Mouse (Mus musculus) embryonic facial prominence, embryonic 10.5 days (tissue): ENCODE measurements at regions not wholly inside any gene's neighbourhood (a gene's known extent, or its start where the extent isn't known, plus 50 kb on each side); places are given as distances from the start of the nearest gene placed in this dataset.
A peak's percentile ranks its signal among the peaks of the same experiment; 100 is the strongest.

ENCODE experiments used
- DNase-seq: peaks from one replicate; pipeline ENCODE4 v3.0.0-alpha.2; 2017; ENCODE audit warnings: low spot score
- H3K27ac ChIP-seq: fragments of 300-500 bp; sonication (generic); replicated peaks from 2 replicates; pipeline ENCODE4 v1.5.1; 2016; ENCODE audit warnings: mild to moderate bottlenecking
- H3K27me3 ChIP-seq: fragments of 300-500 bp; sonication (generic); replicated peaks from 2 replicates; pipeline ENCODE4 v1.6.1; 2016; ENCODE audit warnings: low read depth, mild to moderate bottlenecking; ENCODE audit not compliant: poor library complexity, severe bottlenecking
- H3K36me3 ChIP-seq: fragments of 300-500 bp; sonication (generic); replicated peaks from 2 replicates; pipeline ENCODE4 v1.6.1; 2016; ENCODE audit warnings: mild to moderate bottlenecking, moderate library complexity
- H3K4me1 ChIP-seq: fragments of 300-500 bp; sonication (generic); 2 replicates; pipeline ENCODE4 v1.6.1; 2016
- H3K4me3 ChIP-seq: fragments of 300-500 bp; sonication (generic); 2 replicates; pipeline ENCODE4 v1.5.1; 2016; ENCODE audit warnings: mild to moderate bottlenecking, moderate library complexity
- H3K9me3 ChIP-seq: fragments of 300-500 bp; sonication (generic); 2 replicates; pipeline ENCODE4 v1.6.1; 2016; ENCODE audit warnings: mild to moderate bottlenecking
- WGBS: fragments of 180-500 bp; shearing (Covaris S2); methylation state at CpG from one replicate; pipeline ENCODE4 v1.1.7; 2016; 5-methylcytosine and 5-hydroxymethylcytosine counted together

DNA sequence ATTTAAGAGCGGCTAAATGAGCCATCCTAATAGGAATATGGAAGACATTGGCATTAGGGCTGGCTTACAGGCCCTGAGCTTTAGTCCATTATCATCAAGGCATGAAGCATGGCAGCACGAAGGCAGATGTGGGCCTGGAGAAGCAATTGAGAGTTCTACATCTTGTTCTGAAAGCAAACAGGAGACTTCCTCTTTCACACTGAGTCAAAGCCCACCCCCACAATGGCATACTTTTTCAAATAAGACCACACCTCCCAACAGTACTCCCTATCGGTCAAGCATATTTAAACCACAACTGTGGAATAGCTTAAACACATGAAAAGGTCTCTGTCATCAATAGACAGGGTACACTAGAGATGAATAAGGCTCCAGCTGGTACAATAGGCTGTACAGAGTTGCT is 381.5 kb upstream of the Rag2 start:
- H3K27ac ChIP-seq: no peak overlapping the region
- no peaks in the 10 kb centered on the region for H3K9me3 ChIP-seq
- H3K4me1 ChIP-seq: no peaks in the 10 kb centered on the region
- no peak overlapping the region for H3K4me3 ChIP-seq
- H3K36me3 ChIP-seq: no peaks in the 10 kb centered on the region
- no peak for DNase-seq
- no peaks in the 10 kb centered on the region for H3K27me3 ChIP-seq
- WGBS: 88% methylated on average over 3 of the region's 3 CpGs

DNA sequence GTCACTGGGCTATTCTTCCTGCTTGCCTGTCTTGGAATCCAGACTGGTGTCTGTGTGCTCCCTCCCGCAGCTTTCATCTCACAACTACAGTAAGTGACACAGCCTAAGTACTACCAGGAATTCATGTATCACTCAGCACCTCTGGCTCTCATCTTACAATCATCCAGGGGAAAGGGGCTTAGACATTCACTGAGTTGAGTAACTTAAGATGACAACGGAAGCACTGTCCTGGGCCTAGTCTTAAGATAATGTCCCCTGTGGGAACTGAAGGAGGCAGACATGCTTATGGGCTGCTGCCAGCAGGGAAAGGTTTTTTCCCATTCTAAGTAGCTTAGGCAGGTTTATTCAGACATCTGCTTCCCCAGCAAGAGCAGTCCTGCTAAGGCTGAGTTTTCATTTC is 377.4 kb upstream of the Rag2 start:
- DNase-seq: no peak
- H3K4me3 ChIP-seq: no peak overlapping the region
- H3K36me3 ChIP-seq: no peaks in the 10 kb centered on the region
- WGBS: 61% methylated on average over 2 of the region's 2 CpGs
- no peaks in the 10 kb centered on the region for H3K27me3 ChIP-seq
- H3K9me3 ChIP-seq: no peaks in the 10 kb centered on the region
- no peaks in the 10 kb centered on the region for H3K4me1 ChIP-seq
- H3K27ac ChIP-seq: no peak overlapping the region

DNA sequence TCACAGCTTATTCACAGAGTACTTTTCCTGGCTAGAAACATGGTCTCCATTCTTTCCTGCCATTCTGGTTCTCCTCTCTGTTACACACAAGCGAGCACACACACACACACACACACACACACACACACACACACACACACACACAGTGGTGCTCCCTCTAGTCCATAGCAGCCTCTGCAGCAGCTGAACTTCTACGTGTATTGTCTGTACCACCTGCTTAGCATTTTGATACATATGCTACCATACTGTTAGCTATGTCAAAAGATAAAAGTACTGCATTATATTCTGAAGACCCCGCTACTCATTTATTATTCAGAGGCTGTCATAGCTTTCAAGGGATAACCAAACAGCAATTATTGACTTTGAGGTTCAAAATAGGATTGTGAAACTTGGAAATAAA is 372.3 kb upstream of the Rag2 start:
- H3K4me1 ChIP-seq: no peaks in the 10 kb centered on the region
- no peaks in the 10 kb centered on the region for H3K36me3 ChIP-seq
- WGBS: 74% methylated on average over 3 of the region's 3 CpGs
- no peaks in the 10 kb centered on the region for H3K27me3 ChIP-seq
- DNase-seq: no peak
- no peak overlapping the region for H3K4me3 ChIP-seq
- no peak overlapping the region for H3K27ac ChIP-seq
- H3K9me3 ChIP-seq: no peaks in the 10 kb centered on the region

DNA sequence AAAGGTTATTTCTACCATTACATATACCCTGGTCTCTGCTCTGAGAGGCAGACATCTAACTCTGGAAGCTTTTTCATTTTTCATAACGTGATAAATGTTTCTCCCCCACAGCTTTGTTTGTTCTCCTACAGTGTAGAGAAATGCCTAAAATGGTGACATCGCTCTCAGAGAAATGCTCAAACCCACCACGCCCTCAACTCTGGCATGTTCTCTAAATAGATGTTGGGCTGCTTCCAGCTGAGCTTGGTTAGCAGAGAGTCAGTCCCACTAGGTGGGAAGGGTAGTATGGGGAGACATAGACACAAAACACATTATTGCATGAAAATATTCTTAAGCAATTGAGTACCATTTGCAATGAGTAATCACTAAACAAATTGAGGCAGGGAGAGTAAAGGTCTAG is 368.1 kb upstream of the Rag2 start:
- DNase-seq: no peak
- Histone ChIP-seq H3K4me3 (no peak overlapping the region), H3K4me1 (no peaks in the 10 kb centered on the region), H3K9me3 (no peaks in the 10 kb centered on the region), H3K27ac (no peak overlapping the region), H3K27me3 (no peaks in the 10 kb centered on the region), H3K36me3 (no peaks in the 10 kb centered on the region)
- WGBS: 77% methylated on average over 3 of the region's 3 CpGs

DNA sequence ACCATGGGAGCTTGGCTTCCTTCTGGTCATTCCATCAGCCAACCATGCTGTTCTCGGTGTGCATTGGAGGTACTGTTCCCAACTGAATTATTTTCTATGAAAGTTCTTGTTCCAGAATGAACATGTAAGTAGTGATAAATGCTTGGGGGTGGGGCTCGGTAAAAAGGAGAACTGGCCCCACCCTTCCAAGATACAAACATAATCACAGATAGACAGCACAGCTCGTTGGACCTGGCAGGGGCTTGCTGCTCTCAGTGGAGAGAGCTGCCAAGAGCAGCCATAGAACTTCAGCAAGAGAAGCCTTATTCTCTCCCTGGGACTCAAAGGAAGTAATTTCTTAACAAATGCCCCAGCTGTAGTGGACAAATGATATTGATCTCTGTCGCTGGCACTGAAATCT is 360.6 kb upstream of the Rag2 start:
- 84% methylated on average over 4 of the region's 4 CpGs for WGBS
- Histone ChIP-seq H3K27ac (no peak overlapping the region), H3K27me3 (no peaks in the 10 kb centered on the region), H3K4me3 (no peak overlapping the region), H3K9me3 (no peaks in the 10 kb centered on the region), H3K4me1 (no peaks in the 10 kb centered on the region), H3K36me3 (no peaks in the 10 kb centered on the region)
- DNase-seq: no peak

DNA sequence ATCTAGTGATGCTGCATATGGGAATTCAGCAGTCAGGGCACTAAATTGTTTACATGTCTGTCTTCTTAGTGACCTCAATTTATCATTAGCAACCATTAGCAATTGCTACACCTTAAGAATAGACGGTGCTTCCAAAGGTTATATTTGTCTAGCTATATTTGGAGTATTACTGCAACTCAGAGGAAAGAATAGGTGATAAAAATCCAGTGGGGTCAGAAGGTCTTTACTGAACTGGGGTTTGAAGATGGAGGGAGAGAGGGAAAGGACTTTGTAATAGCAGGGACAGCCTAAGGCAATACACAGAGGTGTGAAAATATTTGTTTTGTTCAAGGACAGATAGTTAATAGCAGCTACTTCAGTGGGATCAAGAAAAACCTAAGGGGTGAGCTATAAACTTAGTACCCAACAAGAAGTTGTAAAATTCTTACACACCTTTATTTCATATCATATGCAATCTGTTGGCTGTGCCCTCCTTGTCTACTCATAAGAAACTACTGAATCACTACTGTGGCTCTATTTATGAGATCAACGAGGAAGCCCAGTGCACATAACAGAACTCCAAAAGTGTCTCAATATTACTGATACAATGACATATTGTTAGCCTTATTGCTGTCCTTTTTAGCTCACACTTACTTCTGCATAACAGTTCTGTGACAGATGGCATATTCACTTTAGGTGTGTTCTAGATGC is 357.7 kb upstream of the Rag2 start:
- no peaks in the 10 kb centered on the region for H3K9me3 ChIP-seq
- H3K27me3 ChIP-seq: no peaks in the 10 kb centered on the region
- no peaks in the 10 kb centered on the region for H3K36me3 ChIP-seq
- H3K27ac ChIP-seq: no peak overlapping the region
- H3K4me1 ChIP-seq: no peaks in the 10 kb centered on the region
- DNase-seq: no peak
- no peak overlapping the region for H3K4me3 ChIP-seq
- WGBS: 91% methylated on average over 2 of the region's 2 CpGs

DNA sequence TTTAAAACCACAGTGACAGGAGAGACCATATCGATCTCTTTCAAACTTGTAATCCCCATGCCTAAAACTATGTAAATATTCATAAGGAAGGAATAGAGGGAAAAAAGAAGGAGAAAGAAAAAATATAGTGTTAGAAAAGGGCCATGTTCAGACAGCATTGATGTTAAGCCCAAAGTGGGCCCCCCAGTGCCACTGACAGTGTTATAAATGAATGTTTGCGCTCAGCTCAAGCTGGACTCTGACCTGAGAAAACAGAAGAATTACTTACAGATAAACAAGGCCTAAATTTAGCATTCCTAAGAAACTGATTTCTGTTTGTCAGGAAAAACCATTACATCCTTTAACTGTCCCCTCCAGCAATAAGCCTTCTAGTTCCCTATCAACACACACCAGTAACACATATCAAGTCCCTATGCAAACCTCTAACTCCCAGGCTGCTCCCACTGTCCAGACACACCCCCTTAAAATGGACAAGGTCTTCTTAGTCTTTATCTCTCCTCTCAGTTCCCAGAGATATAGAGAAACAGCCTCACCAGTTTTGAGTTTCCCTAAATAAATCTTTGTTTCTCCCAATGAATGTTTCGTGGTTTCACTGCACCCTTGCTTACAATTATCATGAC is 350.4 kb upstream of the Rag2 start:
- Histone ChIP-seq H3K27me3 (no peaks in the 10 kb centered on the region), H3K9me3 (no peaks in the 10 kb centered on the region), H3K36me3 (no peaks in the 10 kb centered on the region), H3K4me3 (no peak overlapping the region), H3K27ac (no peak overlapping the region), H3K4me1 (no peaks in the 10 kb centered on the region)
- 76% methylated on average over 3 of the region's 3 CpGs for WGBS
- no peak for DNase-seq

DNA sequence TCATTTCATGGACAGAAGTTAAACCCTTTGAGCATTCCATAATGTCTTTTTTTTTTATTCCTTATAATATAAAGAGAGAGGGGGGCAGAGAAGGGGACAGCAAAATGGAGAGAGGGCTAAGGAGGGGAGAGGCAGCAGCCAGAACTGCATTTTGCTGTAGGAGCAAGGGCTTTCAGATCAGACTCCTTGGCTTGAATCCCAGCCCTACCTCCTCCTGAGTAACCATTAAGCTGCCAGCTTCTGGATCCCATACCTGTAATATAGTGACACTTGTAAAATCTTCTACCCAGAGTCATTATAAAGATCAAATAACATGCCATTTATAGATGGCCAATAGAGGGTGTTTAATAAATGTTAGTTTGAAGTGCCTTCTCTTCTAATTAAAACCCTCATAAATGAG is 339.6 kb upstream of the Rag2 start:
- H3K27me3 ChIP-seq: no peaks in the 10 kb centered on the region
- no peak overlapping the region for H3K27ac ChIP-seq
- H3K4me1 ChIP-seq: no peaks in the 10 kb centered on the region
- H3K9me3 ChIP-seq: no peaks in the 10 kb centered on the region
- no peak overlapping the region for H3K4me3 ChIP-seq
- DNase-seq: no peak
- H3K36me3 ChIP-seq: no peaks in the 10 kb centered on the region

DNA sequence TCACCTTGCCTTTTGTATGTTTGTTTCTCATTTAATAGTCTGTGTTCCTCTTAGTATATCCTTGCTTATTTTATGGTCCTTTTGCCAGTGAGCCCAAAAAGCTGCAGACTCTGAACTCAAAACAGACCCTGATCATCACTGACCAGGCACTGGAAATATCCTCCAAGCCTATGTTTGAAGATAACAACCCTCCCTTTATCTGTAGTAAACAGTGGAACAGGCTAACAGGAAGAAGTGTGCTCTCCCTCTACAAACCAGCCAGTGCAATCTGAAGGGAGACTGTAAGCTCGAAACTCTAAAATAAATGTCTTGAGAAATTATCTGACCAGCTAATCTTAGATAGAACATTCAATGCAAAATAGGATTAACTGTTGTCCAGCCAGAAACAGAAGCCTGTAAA is 336.4 kb upstream of the Rag2 start:
- H3K4me1 ChIP-seq: no peaks in the 10 kb centered on the region
- 92% methylated on average over 1 of the region's 1 CpGs for WGBS
- H3K4me3 ChIP-seq: no peak overlapping the region
- H3K27me3 ChIP-seq: no peaks in the 10 kb centered on the region
- no peaks in the 10 kb centered on the region for H3K9me3 ChIP-seq
- no peak overlapping the region for H3K27ac ChIP-seq
- no peak for DNase-seq
- H3K36me3 ChIP-seq: no peaks in the 10 kb centered on the region

DNA sequence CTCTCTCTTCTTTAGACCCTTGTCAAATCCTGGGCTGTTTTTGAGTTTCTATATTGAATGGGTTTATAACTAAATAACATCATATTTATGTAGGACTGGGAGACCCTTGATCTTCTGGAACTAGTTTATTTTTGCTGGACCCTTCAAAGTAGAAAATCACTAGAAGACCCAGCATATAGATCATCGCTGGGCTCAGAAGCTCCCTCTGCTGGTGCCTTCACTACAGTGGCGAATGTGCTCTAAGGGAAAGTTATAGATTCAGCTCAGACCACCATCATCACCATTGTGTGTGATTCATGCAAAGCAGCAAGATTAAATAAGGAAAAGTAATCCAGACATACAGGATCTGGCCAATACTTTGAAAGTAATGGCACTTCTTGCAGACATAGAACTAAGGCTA is 335.4 kb upstream of the Rag2 start:
- no peak overlapping the region for H3K27ac ChIP-seq
- peak; percentile 24 for DNase-seq
- H3K9me3 ChIP-seq: no peaks in the 10 kb centered on the region
- H3K36me3 ChIP-seq: no peaks in the 10 kb centered on the region
- WGBS: 29% methylated on average over 2 of the region's 2 CpGs
- H3K27me3 ChIP-seq: no peaks in the 10 kb centered on the region
- no peaks in the 10 kb centered on the region for H3K4me1 ChIP-seq
- no peak overlapping the region for H3K4me3 ChIP-seq

DNA sequence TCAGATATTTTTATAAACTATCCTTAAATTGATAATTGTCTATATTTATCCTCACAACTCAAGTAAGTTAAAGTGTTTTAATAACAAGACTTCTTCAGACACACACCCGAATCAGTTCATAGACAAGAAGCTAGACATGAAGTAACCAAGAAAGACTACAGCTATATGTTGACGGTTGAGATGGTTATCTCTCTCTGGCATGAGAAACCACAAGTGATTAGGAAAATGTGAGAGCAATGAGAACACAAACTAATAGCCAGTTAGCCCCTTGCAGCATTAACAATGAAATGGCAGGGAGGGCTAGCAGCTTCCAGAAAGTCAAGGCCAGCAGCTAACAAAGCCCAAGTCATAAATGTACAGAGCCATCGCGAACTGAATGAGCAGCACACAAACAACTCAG is 333.8 kb upstream of the Rag2 start:
- Histone ChIP-seq H3K4me1 (peaks cover 1% of the 10 kb centered on the region; the same call in 1 of the 2 replicates), H3K27me3 (no peaks in the 10 kb centered on the region), H3K27ac (no peak overlapping the region), H3K4me3 (no peak overlapping the region), H3K9me3 (no peaks in the 10 kb centered on the region), H3K36me3 (no peaks in the 10 kb centered on the region)
- DNase-seq: no peak
- 88% methylated on average over 4 of the region's 4 CpGs for WGBS

DNA sequence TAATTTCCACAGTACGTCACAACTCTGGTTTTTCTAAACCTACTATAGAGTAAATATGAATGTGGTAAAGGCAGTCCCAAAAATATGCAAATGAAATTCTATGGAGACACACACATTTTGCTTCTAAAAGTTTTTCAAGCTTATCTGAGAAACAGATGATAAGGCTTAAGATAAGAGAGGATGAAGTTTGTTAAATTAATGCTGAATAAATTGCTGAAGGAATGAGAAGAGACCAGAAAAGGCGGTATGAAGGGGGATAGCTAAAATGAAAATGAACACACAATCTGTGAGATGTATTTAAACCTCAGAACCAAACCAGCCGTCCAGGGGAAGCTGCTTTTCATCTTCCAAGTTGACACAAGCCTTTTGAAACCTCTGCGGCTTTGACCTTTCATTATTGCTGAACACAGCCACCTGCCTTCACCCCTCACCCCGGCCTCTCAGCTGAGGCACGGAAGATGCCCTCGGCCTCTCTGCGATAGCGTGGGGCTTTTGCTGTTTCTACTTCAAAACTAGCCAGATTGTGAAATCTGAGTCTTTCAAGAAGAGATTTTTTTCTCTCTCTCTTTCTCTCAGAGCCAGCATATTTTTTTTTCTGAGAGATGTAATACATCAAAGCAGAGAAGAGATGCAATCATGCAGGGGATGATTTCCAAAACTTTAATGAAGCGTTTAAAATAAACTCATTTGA is 328.7 kb upstream of the Rag2 start:
- DNase-seq: peak; percentile 35
- Histone ChIP-seq H3K27ac (no peak overlapping the region), H3K36me3 (no peaks in the 10 kb centered on the region), H3K9me3 (no peaks in the 10 kb centered on the region), H3K4me1 (peaks cover 9% of the 10 kb centered on the region; the same call in 1 of the 2 replicates), H3K27me3 (no peaks in the 10 kb centered on the region), H3K4me3 (no peak overlapping the region)
- WGBS: 58% methylated on average over 10 of the region's 10 CpGs

DNA sequence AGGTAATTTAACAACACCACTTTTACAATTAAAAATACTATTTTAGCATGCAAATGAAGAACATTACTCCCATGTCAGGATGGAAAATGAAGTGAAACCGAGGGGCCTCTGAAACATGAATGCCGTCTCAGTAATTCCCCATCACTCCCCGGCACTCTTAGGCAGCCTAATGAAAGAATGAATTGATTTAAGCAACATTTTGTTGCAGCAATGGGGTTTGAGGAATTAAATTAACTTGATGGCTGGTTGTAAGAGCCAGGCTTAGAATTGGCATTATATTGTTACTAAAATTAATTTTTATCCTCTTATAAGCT is 328.2 kb upstream of the Rag2 start:
- Histone ChIP-seq H3K27ac (no peak overlapping the region), H3K4me3 (no peak overlapping the region), H3K9me3 (no peaks in the 10 kb centered on the region), H3K36me3 (no peaks in the 10 kb centered on the region), H3K4me1 (peaks cover 9% of the 10 kb centered on the region; the same call in 1 of the 2 replicates), H3K27me3 (no peaks in the 10 kb centered on the region)
- no peak for DNase-seq
- 73% methylated on average over 3 of the region's 3 CpGs for WGBS
